Mouse (Mus musculus) hematopoietic multipotent progenitor cell, adult 10-12 weeks (in vitro differentiated cells): ENCODE results near the gene Smarce1. TPM values are rescaled to one million over a fixed set of nuclear protein-coding genes. Genes with fewer than 3 reads are reported as not detected.

Experiments
- polyA plus RNA-seq: library from polyadenylated mRNA; stranded (reverse); fragments of >175 nt; gene quantifications from 2 replicates; pipeline ENCODE4 v1.2.3, GENCODE M21; 2012; ENCODE audit warnings: low replicate concordance

Gene Smarce1
- polyA plus RNA-seq, result 176 and 278 TPM in 2 replicates

DNA sequence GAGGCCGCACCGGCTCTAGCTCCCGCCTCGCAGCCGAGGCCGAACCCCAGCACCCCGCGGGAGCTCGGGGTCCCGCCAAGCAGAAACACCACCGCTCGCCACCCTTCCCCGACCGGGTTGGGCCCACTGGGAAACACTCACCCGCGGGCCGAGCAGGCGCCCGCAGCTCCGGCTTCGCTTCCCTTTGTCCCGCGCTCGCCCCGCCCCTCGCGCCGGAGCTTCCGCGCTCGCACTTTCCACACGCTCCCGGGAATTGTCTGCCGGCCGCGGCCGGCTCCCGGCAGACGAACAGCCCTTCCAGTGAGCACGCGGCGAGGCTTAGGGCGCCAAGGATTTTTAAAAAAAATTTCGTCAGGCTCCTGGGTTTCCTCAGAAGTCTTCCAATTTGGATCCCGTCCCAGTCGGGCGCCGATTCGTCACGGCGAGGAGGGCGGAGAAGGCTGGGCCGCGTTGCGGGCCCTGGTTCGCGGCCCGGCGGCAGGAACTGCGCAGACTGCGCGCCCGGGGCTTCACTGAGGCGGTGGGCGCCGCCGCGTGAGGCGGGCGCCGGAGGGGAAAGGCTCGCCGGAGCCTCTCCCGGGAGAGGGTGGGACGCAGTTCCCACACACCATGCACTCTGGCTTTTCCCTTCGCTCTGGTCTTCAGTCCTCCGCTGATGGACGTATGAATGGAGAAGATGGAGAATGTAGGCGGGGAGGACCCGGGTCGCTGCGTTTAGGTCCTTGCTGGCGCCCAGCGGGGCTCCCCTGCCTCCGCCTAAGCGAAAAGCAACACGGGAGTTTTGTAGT, at the start of gene Smarce1:
Gene Smarce1 (minus strand): TSS at position 757 of the 788 bp plus-strand sequence.

DNA sequence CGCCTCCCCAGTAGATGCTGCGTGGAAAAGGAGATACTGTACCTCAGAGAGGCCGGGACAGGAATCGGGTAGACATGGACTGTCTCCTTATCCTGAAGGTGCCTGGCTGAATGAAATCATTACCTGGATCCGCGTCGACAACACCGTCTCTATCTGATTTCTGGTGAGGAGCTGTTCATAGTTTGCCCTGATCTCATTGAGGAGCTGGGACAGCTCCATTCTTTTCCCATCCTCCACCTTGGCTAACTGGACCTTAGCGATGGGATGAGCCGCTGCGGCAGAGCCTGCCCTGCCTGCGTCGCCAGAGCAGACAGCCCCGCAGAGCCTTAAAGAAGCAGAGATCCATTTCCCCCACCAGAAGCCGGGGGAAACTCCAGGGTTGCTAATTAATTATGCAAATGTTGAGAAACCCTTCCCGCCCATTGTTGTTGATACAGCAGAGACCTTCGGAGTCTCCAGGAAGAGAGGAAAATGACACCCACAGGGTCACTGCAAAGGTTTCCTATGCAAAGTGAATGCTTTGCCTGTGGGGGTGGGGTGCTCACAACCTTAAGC, 13.1 kb upstream of the Smarce1 start, which contains the start of gene Krt222:
Gene Krt222 (minus strand): TSS at position 266 of the 555 bp plus-strand sequence.

Other genes starting within 250 kb of the Smarce1 start
- gene Gjd3, start 248.0 kb downstream of the Smarce1 start, polyA plus RNA-seq, result 0.40 TPM in 1 of 2 replicates, not detected in the other
- gene Top2a, start 206.8 kb downstream of the Smarce1 start, polyA plus RNA-seq, result 1.2 and 20.8 TPM in 2 replicates
- 197 and 283 TPM in 2 replicates for gene Igfbp4, start 189.8 kb downstream of the Smarce1 start, polyA plus RNA-seq
- gene Tns4, start 141.7 kb downstream of the Smarce1 start, polyA plus RNA-seq, result 0.48 and 1.1 TPM in 2 replicates
- gene Ccr7, start 75.9 kb downstream of the Smarce1 start, polyA plus RNA-seq, result 52.0 and 79.1 TPM in 2 replicates
- gene Krt222, start 13.1 kb upstream of the Smarce1 start, polyA plus RNA-seq, result 0.89 and 1.3 TPM in 2 replicates
- not detected in 2 replicates for gene Krt24, start 54.2 kb upstream of the Smarce1 start, polyA plus RNA-seq
- not detected in 2 replicates for gene Krt25, start 91.9 kb upstream of the Smarce1 start, polyA plus RNA-seq
- not detected in 2 replicates for gene Krt26, start 106.9 kb upstream of the Smarce1 start, polyA plus RNA-seq
- not detected in 2 replicates for gene Krt27, start 120.1 kb upstream of the Smarce1 start, polyA plus RNA-seq
- not detected in 2 replicates for gene Krt28, start 143.9 kb upstream of the Smarce1 start, polyA plus RNA-seq
- gene Krt10, start 158.3 kb upstream of the Smarce1 start, polyA plus RNA-seq, result 4.0 and 10.0 TPM in 2 replicates
- gene Krt12, start 191.2 kb upstream of the Smarce1 start, polyA plus RNA-seq, result not detected in 2 replicates
- gene Krt20, start 207.1 kb upstream of the Smarce1 start, polyA plus RNA-seq, result not detected in 2 replicates